Mouse (Mus musculus): Measurements from ENCODE around the gene Usp24. TPM values are rescaled to one million over a fixed set of nuclear protein-coding genes. Genes with fewer than 3 reads are reported as not detected.
"Not testable (repeated sequence)": the region's sequence is repeated elsewhere in the genome, so short reads cannot be mapped to it uniquely, and the experiment has no call there.

Usp24 gene
- total and polyA plus RNA-seq, 3 experiments = 11.6 to 51.1 (median 44.5) TPM

- TF ChIP-seq EP300 (IDR thresholded peaks at IDR 0.05; ENCODE audit: insufficient read depth, low read depth, low read length) (no peak), CTCF (IDR thresholded peaks at IDR 0.05) (no peak), POLR2A (IDR thresholded peaks at IDR 0.05; ENCODE audit: insufficient read depth, low read depth, low read length) (no peak)
These were observed 6.8 kb downstream of the Usp24 start for GRCm38 (mm10) chr4:106322846-106323245.

DNA sequence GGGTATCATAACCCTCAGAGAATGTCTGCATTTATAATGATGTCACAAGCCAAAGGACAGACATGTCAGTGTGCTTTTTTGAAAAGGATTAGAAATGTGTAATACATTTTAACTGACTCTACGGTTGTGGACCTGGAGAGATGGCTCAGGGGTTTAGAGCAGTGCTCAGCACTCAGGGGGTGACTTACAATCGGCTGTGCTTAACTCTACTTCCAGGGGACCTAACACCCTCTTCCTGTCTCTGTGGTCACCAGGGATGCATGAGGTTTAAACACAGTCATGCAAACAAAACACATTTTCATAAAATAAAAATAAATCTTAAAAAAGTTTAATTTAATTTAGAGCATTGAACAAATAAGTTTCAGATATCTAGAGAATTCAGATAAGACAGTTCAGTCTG, 7.3 kb downstream of the Usp24 start:
- H3K4me1 ChIP-seq (ENCODE audit: control insufficient read depth, insufficient read depth, low read length) = peaks cover 9% of the 10 kb centered on the region

More at GRCm38 (mm10) chr4:106322846-106323245, 6.8 kb downstream of the Usp24 start:
- intact Hi-C loops (cut with DNase I) = no loop called here
- WGBS = 78% methylated on average over 10 of the region's 10 CpGs
- H3K79me2 ChIP-seq (replicated peaks; ENCODE audit: control insufficient read depth, insufficient read depth, low read length) = peaks cover 3% of the 10 kb centered on the region; the same call in 1 of the 2 replicates
- H3K9ac ChIP-seq (ENCODE audit: low read depth, low read length) = no peak overlapping the region
- peaks cover 9% of the 10 kb centered on the region for H3K4me1 ChIP-seq (ENCODE audit: control insufficient read depth, insufficient read depth, low read length)
- H3K27ac ChIP-seq = no peak overlapping the region
- no peaks in the 10 kb centered on the region for H3K27me3 ChIP-seq (ENCODE audit: control insufficient read depth, insufficient read depth, low read length)
- H3K4me3 ChIP-seq = no peak overlapping the region
- no peak for DNase-seq
- H3K36me3 ChIP-seq (ENCODE audit: control insufficient read depth, insufficient read depth, low read length) = peaks cover 15% of the 10 kb centered on the region

GRCm38 (mm10) chr4:106327436-106327835, 11.4 kb downstream of the Usp24 start:
- intact Hi-C loops (cut with DNase I) = no loop called here
- H3K36me3 ChIP-seq (ENCODE audit: control insufficient read depth, insufficient read depth, low read length) = peaks cover 8% of the 10 kb centered on the region; the same call in 1 of the 2 replicates
- 53% methylated on average over 5 of the region's 5 CpGs for WGBS

More for the DNA sequence above, 7.3 kb downstream of the Usp24 start:
- no peak for DNase-seq
- Histone ChIP-seq H3K36me3 (ENCODE audit: control insufficient read depth, insufficient read depth, low read length) (peaks cover 11% of the 10 kb centered on the region), H3K27ac (no peak overlapping the region), H3K4me3 (no peak overlapping the region), H3K27me3 (ENCODE audit: control insufficient read depth, insufficient read depth, low read length) (no peaks in the 10 kb centered on the region), H3K9ac (ENCODE audit: low read depth, low read length) (no peak overlapping the region), H3K79me2 (replicated peaks; ENCODE audit: control insufficient read depth, insufficient read depth, low read length) (peaks cover 3% of the 10 kb centered on the region; the same call in 1 of the 2 replicates)
- intact Hi-C loops (cut with DNase I) = no loop called here
- TF ChIP-seq CTCF (IDR thresholded peaks at IDR 0.05) (no peak), EP300 (IDR thresholded peaks at IDR 0.05; ENCODE audit: insufficient read depth, low read depth, low read length) (no peak), POLR2A (IDR thresholded peaks at IDR 0.05; ENCODE audit: insufficient read depth, low read depth, low read length) (no peak)
- 35% methylated on average over 2 of the region's 2 CpGs for WGBS

GRCm38 (mm10) chr4:106328704-106329103, 12.7 kb downstream of the Usp24 start:
- intact Hi-C loops (cut with DNase I) = no loop called here
- H3K9ac ChIP-seq (ENCODE audit: low read depth, low read length) = no peak overlapping the region
- H3K36me3 ChIP-seq (ENCODE audit: control insufficient read depth, insufficient read depth, low read length) = peaks cover 5% of the 10 kb centered on the region; the same call in 1 of the 2 replicates
- H3K4me1 ChIP-seq (ENCODE audit: control insufficient read depth, insufficient read depth, low read length) = peaks cover 4% of the 10 kb centered on the region
- DNase-seq = no peak
- H3K4me3 ChIP-seq = no peak overlapping the region
- H3K79me2 ChIP-seq (replicated peaks; ENCODE audit: control insufficient read depth, insufficient read depth, low read length) = peaks cover 5% of the 10 kb centered on the region; the same call in 1 of the 2 replicates
- H3K27ac ChIP-seq = no peak overlapping the region
- no peaks in the 10 kb centered on the region for H3K27me3 ChIP-seq (ENCODE audit: control insufficient read depth, insufficient read depth, low read length)
- 67% methylated on average over 4 of the region's 4 CpGs for WGBS
- TF ChIP-seq POLR2A (IDR thresholded peaks at IDR 0.05; ENCODE audit: insufficient read depth, low read depth, low read length) (no peak), EP300 (IDR thresholded peaks at IDR 0.05; ENCODE audit: insufficient read depth, low read depth, low read length) (no peak), CTCF (IDR thresholded peaks at IDR 0.05) (no peak)

More at GRCm38 (mm10) chr4:106327436-106327835, 11.4 kb downstream of the Usp24 start:
- H3K4me1 ChIP-seq (ENCODE audit: control insufficient read depth, insufficient read depth, low read length) = peaks cover 6% of the 10 kb centered on the region
- no peak overlapping the region for H3K27ac ChIP-seq
- DNase-seq = no peak
- H3K4me3 ChIP-seq = no peak overlapping the region
- no peak overlapping the region for H3K9ac ChIP-seq (ENCODE audit: low read depth, low read length)
- TF ChIP-seq EP300 (IDR thresholded peaks at IDR 0.05; ENCODE audit: insufficient read depth, low read depth, low read length) (no peak), POLR2A (IDR thresholded peaks at IDR 0.05; ENCODE audit: insufficient read depth, low read depth, low read length) (no peak), CTCF (IDR thresholded peaks at IDR 0.05) (no peak)
- peaks cover 6% of the 10 kb centered on the region; the same call in 1 of the 2 replicates for H3K79me2 ChIP-seq (replicated peaks; ENCODE audit: control insufficient read depth, insufficient read depth, low read length)
- H3K27me3 ChIP-seq (ENCODE audit: control insufficient read depth, insufficient read depth, low read length) = no peaks in the 10 kb centered on the region

DNA sequence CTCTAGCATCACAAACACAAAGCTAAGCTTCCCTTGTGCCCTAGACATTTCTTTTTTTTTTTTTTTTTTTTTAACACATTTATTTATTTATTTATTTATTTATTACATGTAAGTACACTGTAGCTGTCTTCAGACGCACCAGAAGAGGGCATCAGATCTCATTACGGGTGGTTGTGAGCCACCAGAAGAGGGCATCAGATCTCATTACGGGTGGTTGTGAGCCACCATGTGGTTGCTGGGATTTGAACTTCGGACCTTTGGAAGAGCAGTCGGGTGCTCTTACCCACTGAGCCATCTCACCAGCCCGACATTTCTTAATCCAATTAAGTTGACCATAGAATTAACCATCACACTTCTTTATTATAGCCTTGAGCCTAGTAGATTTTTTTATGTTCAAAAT, 13.2 kb downstream of the Usp24 start:
- H3K79me2 ChIP-seq (replicated peaks; ENCODE audit: control insufficient read depth, insufficient read depth, low read length); H3K9ac ChIP-seq (ENCODE audit: low read depth, low read length); intact Hi-C loops (cut with DNase I); H3K36me3 ChIP-seq (ENCODE audit: control insufficient read depth, insufficient read depth, low read length); H3K27me3 ChIP-seq (ENCODE audit: control insufficient read depth, insufficient read depth, low read length); H3K4me3 ChIP-seq; H3K4me1 ChIP-seq (ENCODE audit: control insufficient read depth, insufficient read depth, low read length); H3K27ac ChIP-seq; DNase-seq: not testable (repeated sequence)
- TF ChIP-seq CTCF (IDR thresholded peaks at IDR 0.05) = peak; percentile 26; the same call in 1 of the 2 replicates
- 90% methylated on average over 6 of the region's 6 CpGs for WGBS

DNA sequence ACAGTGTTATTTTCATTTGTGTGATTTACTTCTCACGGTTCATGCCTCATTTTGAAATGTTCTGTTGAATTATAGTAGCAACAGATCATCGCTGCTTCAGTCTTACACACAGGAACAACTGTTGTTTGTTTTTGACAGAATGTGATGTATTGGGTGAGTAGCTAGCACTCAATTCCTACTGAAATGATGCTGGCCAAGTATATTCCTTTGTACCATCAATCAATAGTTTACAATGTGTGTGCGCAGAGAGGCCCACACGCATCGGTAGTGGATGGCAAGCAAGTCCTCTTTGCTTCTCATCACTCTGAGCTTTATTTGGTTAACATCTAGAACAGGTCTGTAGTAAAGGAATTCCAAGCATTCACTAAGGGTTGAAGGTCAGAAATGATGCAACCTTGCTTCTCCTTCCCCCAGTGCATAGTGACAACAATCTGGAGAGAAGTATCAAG, 14.4 kb downstream of the Usp24 start:
- no peak overlapping the region for H3K27ac ChIP-seq

More for the DNA sequence above, 14.4 kb downstream of the Usp24 start:
- intact Hi-C loops (cut with DNase I) = no loop called here
- Histone ChIP-seq H3K27me3 (ENCODE audit: control insufficient read depth, insufficient read depth, low read length) (no peaks in the 10 kb centered on the region), H3K36me3 (ENCODE audit: control insufficient read depth, insufficient read depth, low read length) (peaks cover 5% of the 10 kb centered on the region; the same call in 1 of the 2 replicates), H3K79me2 (replicated peaks; ENCODE audit: control insufficient read depth, insufficient read depth, low read length) (peaks cover 5% of the 10 kb centered on the region; the same call in 1 of the 2 replicates), H3K9ac (ENCODE audit: low read depth, low read length) (no peak overlapping the region), H3K4me1 (ENCODE audit: control insufficient read depth, insufficient read depth, low read length) (peaks cover 5% of the 10 kb centered on the region), H3K4me3 (no peak overlapping the region)
- no peak for DNase-seq
- 79% methylated on average over 5 of the region's 5 CpGs for WGBS
- no peak for TF ChIP-seq CTCF (IDR thresholded peaks at IDR 0.05)
- no peak for TF ChIP-seq EP300 (IDR thresholded peaks at IDR 0.05; ENCODE audit: insufficient read depth, low read depth, low read length)
- TF ChIP-seq POLR2A (IDR thresholded peaks at IDR 0.05; ENCODE audit: insufficient read depth, low read depth, low read length) = no peak

Measured in heart, adult 2 months (tissue).